Mouse (Mus musculus): ENCODE data around the gene Hoxa10. TPM values are rescaled to one million over a fixed set of nuclear protein-coding genes. Genes with fewer than 3 reads are reported as not detected.

Gene Hoxa10
- polyA plus RNA-seq, 1 experiment from 2014 or later = not detected

DNA sequence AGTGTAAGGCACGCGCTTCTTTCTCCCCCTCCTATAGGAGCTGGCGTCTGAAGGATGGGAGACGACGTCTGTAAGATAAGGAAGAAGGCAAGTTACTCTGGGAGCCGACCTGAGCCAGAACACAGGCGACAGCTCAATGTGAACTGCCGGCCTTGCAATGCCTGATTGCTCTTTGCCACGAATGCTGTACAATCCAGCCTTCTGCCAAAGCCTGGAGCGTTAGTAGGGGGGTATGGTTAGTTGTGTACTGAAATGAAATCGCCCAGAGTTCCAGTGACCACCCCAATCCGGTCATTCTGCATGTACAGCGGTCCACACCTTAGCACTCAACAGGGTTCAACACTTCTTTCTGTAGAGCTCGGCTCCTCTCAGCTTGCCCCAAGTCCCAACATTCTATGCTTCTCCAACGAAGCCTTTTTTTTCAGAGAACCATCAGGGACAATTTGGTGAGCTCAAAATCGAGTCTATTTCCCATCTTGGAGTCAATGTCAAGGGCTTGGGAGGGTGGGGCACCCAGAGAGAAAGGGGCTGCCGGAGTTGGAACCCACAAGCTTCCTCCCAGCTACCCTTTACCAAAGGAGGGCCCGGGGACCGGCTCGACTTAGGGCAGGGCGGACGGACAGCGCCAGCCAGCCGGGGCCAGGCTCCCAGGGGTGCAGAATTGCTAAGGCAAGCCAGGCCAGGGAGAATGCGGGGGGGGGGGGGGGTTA lies 18.6 kb upstream of the Hoxa10 start:
- Histone ChIP-seq H3K4me2 (ENCODE audit: low read length) (no peak overlapping the region), H3K27ac (ENCODE audit: low read length) (no peak overlapping the region), H3K4me1 (ENCODE audit: control insufficient read depth, insufficient read depth, low read length) (peaks cover 4% of the 10 kb centered on the region; the same call in 1 of the 2 replicates), H3K9me3 (replicated peaks; ENCODE audit: control insufficient read depth, low read length, poor library complexity, severe bottlenecking) (no peaks in the 10 kb centered on the region), H3K27me3 (ENCODE audit: control insufficient read depth, insufficient read depth, low read depth, low read length) (peaks cover 66% of the 10 kb centered on the region), H3K9ac (ENCODE audit: low read depth, low read length) (no peak overlapping the region), H3K36me3 (ENCODE audit: control insufficient read depth, insufficient read depth, low read length) (no peaks in the 10 kb centered on the region), H3K4me3 (ENCODE audit: low read depth, low read length) (no peak overlapping the region)
- 1% methylated on average over 24 of the region's 25 CpGs for WGBS
- no peak for ATAC-seq

DNA sequence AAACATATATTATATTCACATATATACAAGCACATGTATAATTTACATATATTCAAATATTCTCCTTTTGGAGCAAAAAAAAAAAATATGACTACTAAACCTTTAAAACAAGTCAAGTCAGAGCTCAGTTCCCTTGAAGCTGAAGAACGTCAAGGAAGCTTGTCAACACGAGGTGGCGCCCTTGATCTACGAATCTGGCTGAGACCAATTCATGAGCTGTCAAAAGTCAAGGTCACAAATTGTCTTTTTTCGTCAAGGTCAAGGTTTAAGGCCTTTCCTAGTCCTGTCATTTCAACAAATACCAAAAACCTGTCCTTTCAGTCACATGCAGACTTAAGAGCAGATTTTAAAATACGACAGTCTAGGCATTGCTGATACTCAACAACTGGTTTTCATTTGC lies 16.3 kb upstream of the Hoxa10 start:
- no peak for ATAC-seq
- H3K4me2 ChIP-seq (ENCODE audit: low read length) = no peak overlapping the region
- H3K27me3 ChIP-seq (ENCODE audit: control insufficient read depth, insufficient read depth, low read depth, low read length) = peaks cover 64% of the 10 kb centered on the region
- H3K9me3 ChIP-seq (replicated peaks; ENCODE audit: control insufficient read depth, low read length, poor library complexity, severe bottlenecking) = no peaks in the 10 kb centered on the region
- no peak overlapping the region for H3K4me3 ChIP-seq (ENCODE audit: low read depth, low read length)
- no peak overlapping the region for H3K27ac ChIP-seq (ENCODE audit: low read length)
- peaks cover 4% of the 10 kb centered on the region; the same call in 1 of the 2 replicates for H3K4me1 ChIP-seq (ENCODE audit: control insufficient read depth, insufficient read depth, low read length)
- H3K36me3 ChIP-seq (ENCODE audit: control insufficient read depth, insufficient read depth, low read length) = no peaks in the 10 kb centered on the region
- H3K9ac ChIP-seq (ENCODE audit: low read depth, low read length) = no peak overlapping the region
- WGBS = under 1% methylated on average over 6 of the region's 6 CpGs

DNA sequence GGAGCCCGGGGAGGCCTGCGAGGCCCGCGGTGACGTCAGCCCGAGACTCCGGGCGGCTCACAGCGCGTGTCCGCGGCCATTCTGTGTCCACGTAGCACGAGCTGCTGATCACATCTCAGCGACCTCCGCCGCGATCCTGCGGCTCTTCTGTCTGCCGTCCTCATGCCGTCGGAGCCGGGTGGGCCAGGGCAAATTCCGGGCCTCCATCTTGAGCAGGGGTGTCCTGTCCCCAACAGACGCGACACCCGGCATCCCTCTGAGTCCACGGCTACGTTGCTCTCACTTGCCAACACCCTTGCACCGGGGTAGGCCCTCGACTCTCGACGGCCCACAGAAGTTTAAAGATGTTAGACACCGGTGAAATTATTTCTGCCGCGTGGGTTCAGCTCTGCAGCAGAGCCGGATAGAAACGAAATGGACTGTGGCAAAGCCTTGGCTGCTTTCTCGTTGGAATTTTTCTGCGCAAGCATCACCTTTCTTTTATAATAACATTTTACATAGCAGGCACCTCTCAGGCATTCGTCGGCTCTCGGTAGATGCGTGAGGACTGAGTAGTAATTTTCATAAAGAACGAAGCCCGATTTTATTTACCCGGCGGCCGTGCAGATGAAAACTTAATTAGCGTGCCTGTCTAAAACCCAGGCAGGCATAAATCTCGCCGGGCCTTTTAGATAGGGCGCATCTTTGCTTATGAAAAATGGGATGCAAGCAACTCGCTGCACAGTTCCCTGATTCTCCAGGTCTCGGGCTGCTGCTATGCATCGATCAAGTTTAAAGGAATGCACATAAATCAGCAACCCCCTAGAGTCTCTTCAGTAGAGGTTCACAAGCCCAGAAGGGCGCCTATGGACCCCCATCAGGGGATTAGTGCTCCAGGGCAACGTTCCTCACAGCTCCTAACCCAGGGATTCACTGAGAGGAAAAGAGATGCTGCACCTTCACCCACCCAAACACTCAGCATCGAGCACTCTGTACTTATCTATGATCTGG lies 13.2 kb upstream of the Hoxa10 start:
- Histone ChIP-seq H3K9me3 (replicated peaks; ENCODE audit: control insufficient read depth, low read length, poor library complexity, severe bottlenecking) (no peaks in the 10 kb centered on the region), H3K4me3 (ENCODE audit: low read depth, low read length) (no peak overlapping the region), H3K9ac (ENCODE audit: low read depth, low read length) (no peak overlapping the region), H3K4me1 (ENCODE audit: control insufficient read depth, insufficient read depth, low read length) (no peaks in the 10 kb centered on the region), H3K36me3 (ENCODE audit: control insufficient read depth, insufficient read depth, low read length) (no peaks in the 10 kb centered on the region), H3K27me3 (ENCODE audit: control insufficient read depth, insufficient read depth, low read depth, low read length) (peaks cover 74% of the 10 kb centered on the region), H3K4me2 (ENCODE audit: low read length) (no peak overlapping the region), H3K27ac (ENCODE audit: low read length) (no peak overlapping the region)
- WGBS = under 1% methylated on average over 59 of the region's 59 CpGs
- no peak for ATAC-seq

DNA sequence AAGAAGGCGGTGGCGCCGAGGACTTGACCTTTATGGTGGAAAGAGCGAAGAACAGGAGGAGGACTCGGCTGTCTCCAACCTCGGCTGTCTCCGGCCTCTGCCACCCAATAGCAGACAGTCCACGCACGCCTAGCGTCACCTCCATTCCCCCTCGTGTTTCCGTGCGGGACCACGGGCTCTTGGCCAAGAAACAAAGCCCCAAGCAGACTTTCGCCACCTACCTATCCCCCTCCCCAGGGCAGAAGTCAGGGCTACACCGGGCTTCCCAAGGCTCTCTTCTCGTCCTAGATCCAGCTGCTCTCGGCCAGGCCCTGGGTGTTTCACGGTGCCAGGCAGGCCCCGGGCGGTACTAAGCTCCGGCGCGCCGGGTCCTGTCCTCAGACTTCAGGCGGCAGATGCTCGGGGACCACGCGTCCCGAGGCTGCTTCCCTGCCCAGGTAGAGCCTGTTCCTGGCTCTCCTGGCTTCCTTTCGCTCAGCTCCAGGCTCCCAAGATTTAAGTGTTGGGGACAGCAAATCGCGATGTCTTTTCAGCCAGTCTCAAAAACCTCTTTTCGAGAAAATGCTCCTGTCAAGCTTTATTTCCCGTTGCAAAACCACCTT lies 12.2 kb upstream of the Hoxa10 start:
- Histone ChIP-seq H3K4me2 (ENCODE audit: low read length) (no peak overlapping the region), H3K9me3 (replicated peaks; ENCODE audit: control insufficient read depth, low read length, poor library complexity, severe bottlenecking) (no peaks in the 10 kb centered on the region), H3K9ac (ENCODE audit: low read depth, low read length) (no peak overlapping the region), H3K36me3 (ENCODE audit: control insufficient read depth, insufficient read depth, low read length) (no peaks in the 10 kb centered on the region), H3K4me3 (ENCODE audit: low read depth, low read length) (no peak overlapping the region), H3K27ac (ENCODE audit: low read length) (no peak overlapping the region), H3K4me1 (ENCODE audit: control insufficient read depth, insufficient read depth, low read length) (no peaks in the 10 kb centered on the region), H3K27me3 (ENCODE audit: control insufficient read depth, insufficient read depth, low read depth, low read length) (peaks cover 76% of the 10 kb centered on the region)
- ATAC-seq = no peak
- 1% methylated on average over 35 of the region's 35 CpGs for WGBS

DNA sequence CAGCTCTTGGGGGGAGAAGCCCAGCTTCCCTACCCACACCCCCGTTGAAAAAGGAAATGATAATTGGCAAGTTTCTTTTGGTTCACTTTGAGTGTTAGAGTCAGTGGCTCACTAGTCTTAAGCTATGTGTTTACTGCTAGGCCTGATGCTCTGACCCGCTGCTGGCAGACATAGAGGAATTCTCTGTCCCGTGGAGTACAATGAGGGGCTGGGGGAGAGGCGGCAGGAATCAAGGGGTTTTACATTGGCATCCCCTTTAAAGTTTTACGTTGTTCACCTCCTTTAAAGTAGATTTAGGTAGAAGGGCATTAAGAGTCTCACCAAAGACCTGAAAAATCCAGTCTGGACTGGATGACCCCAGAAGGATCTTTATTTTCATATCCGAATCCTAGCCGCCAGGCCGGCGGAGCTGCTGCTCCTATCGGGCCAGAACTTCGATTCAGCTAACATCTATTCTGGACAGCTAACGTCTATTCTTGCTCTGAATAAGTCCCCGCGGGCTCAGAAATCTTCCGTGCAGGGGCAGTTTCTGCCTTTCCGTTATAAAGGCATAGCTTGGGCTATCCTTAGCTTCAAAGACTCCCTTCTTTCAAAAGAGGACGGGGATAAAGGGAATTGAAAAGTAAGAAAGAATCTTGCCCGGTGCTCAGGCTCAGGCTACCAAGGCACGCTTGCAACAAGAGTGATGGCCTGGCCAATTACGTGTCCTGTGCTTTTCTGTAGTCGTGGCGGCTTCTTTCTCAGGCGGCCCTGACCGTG lies 11.5 kb upstream of the Hoxa10 start:
- WGBS = 2% methylated on average over 24 of the region's 24 CpGs
- Histone ChIP-seq H3K9me3 (replicated peaks; ENCODE audit: control insufficient read depth, low read length, poor library complexity, severe bottlenecking) (no peaks in the 10 kb centered on the region), H3K4me2 (ENCODE audit: low read length) (no peak overlapping the region), H3K9ac (ENCODE audit: low read depth, low read length) (no peak overlapping the region), H3K4me1 (ENCODE audit: control insufficient read depth, insufficient read depth, low read length) (no peaks in the 10 kb centered on the region), H3K36me3 (ENCODE audit: control insufficient read depth, insufficient read depth, low read length) (no peaks in the 10 kb centered on the region), H3K4me3 (ENCODE audit: low read depth, low read length) (no peak overlapping the region), H3K27me3 (ENCODE audit: control insufficient read depth, insufficient read depth, low read depth, low read length) (peaks cover 80% of the 10 kb centered on the region), H3K27ac (ENCODE audit: low read length) (no peak overlapping the region)
- ATAC-seq = no peak

DNA sequence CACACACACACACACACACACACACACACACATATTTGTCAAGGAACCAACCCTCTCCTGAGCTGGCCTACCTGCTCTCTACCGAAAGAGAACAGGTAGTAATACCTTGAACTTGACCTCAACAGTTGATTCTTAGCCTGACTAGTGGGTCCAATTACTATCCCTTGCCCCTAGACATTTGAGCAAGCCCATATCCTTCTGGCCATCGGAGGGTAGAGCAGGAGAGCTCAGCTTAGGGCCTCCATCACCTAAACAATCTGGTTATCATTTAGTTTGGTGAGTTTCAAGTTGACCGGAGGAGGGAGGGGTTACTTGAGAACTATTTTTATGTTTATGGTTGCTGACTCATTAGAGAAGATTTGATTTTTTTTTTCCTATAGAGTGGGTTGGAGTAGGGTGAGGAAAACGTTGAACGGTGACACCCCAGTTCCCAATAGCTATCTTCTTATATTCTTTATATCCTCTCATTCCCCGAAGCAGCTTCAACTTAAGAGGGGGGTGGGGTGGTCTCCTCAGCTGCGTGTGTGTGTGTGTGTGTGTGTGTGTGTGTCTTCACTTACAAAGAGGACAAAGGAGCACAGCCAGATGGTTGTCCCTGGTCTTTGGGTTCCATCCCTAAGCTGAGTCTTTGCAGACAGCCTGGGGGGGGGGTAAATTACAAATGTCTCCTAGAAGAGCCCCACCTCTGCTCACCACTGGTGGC lies 10.7 kb upstream of the Hoxa10 start:
- no peak overlapping the region for H3K4me3 ChIP-seq (ENCODE audit: low read depth, low read length)
- WGBS = 10% methylated on average over 7 of the region's 7 CpGs
- H3K9me3 ChIP-seq (replicated peaks; ENCODE audit: control insufficient read depth, low read length, poor library complexity, severe bottlenecking) = no peaks in the 10 kb centered on the region
- no peak overlapping the region for H3K4me2 ChIP-seq (ENCODE audit: low read length)
- H3K27me3 ChIP-seq (ENCODE audit: control insufficient read depth, insufficient read depth, low read depth, low read length) = peaks cover 81% of the 10 kb centered on the region
- no peak for ATAC-seq
- H3K9ac ChIP-seq (ENCODE audit: low read depth, low read length) = no peak overlapping the region
- no peaks in the 10 kb centered on the region for H3K36me3 ChIP-seq (ENCODE audit: control insufficient read depth, insufficient read depth, low read length)
- no peak overlapping the region for H3K27ac ChIP-seq (ENCODE audit: low read length)
- H3K4me1 ChIP-seq (ENCODE audit: control insufficient read depth, insufficient read depth, low read length) = no peaks in the 10 kb centered on the region

DNA sequence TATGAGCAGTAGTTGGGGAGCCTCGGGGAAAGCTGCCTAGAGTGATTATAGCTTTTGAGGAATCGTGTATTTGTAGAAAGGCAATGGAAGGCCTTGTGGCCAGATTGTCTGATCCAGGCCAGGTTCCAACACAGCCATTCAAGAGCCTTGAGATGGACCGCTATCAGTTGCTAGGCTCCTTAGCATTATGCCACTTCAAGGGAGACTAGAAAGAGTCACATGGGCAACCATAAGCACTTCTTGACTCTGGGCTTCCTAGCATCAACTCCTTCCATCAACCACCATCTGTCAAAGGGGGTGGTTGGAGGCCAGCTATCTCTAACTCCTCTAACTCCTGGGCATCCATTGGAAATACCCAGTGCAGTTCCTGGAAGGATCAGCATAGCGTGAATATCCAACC lies 9.2 kb upstream of the Hoxa10 start:
- 2% methylated on average over 4 of the region's 4 CpGs for WGBS
- Histone ChIP-seq H3K27me3 (ENCODE audit: control insufficient read depth, insufficient read depth, low read depth, low read length) (peaks cover 85% of the 10 kb centered on the region), H3K4me1 (ENCODE audit: control insufficient read depth, insufficient read depth, low read length) (no peaks in the 10 kb centered on the region), H3K9me3 (replicated peaks; ENCODE audit: control insufficient read depth, low read length, poor library complexity, severe bottlenecking) (peaks cover 4% of the 10 kb centered on the region; the same call in 1 of the 2 replicates), H3K9ac (ENCODE audit: low read depth, low read length) (no peak overlapping the region), H3K4me2 (ENCODE audit: low read length) (no peak overlapping the region), H3K36me3 (ENCODE audit: control insufficient read depth, insufficient read depth, low read length) (no peaks in the 10 kb centered on the region), H3K27ac (ENCODE audit: low read length) (no peak overlapping the region), H3K4me3 (ENCODE audit: low read depth, low read length) (no peak overlapping the region)
- no peak for ATAC-seq

DNA sequence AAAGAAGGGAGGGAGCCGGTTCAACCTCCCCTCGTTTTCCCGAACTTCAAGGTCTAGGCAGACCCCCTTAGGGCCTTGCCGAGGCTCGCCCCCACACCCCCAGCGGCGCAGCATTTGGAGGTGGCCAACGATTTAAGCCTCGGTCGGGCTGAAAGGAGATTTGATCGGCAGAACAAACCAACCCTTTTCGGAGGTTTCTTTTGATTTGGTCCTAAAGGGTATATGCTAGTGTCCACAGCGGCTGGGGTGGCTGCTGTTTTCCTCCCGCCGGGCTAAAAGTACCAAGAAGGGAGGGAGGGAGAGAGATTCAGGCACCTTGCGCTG lies 8.7 kb upstream of the Hoxa10 start:
- 0% methylated on average over 16 of the region's 16 CpGs for WGBS
- H3K4me3 ChIP-seq (ENCODE audit: low read depth, low read length) = no peak overlapping the region
- H3K36me3 ChIP-seq (ENCODE audit: control insufficient read depth, insufficient read depth, low read length) = no peaks in the 10 kb centered on the region
- no peaks in the 10 kb centered on the region for H3K4me1 ChIP-seq (ENCODE audit: control insufficient read depth, insufficient read depth, low read length)
- H3K27ac ChIP-seq (ENCODE audit: low read length) = no peak overlapping the region
- ATAC-seq = no peak
- H3K9me3 ChIP-seq (replicated peaks; ENCODE audit: control insufficient read depth, low read length, poor library complexity, severe bottlenecking) = peaks cover 4% of the 10 kb centered on the region; the same call in 1 of the 2 replicates
- no peak overlapping the region for H3K4me2 ChIP-seq (ENCODE audit: low read length)
- H3K9ac ChIP-seq (ENCODE audit: low read depth, low read length) = no peak overlapping the region
- peaks cover 87% of the 10 kb centered on the region for H3K27me3 ChIP-seq (ENCODE audit: control insufficient read depth, insufficient read depth, low read depth, low read length)

Data from midbrain, embryonic 16.5 days (tissue).